Mouse (Mus musculus) lung, embryonic 15.5 days (tissue): Measurements from ENCODE around the gene Tcp11l2. TPM values are rescaled to one million over a fixed set of nuclear protein-coding genes. Genes with fewer than 3 reads are reported as not detected.

Experiments used
- ATAC-seq: fragments of 200-750 bp; cut with Nextera tagmentation; 2 replicates; pipeline ENCODE4 v1.8.0; 2017; ENCODE audit warnings: moderate number of reproducible peaks, borderline replicate concordance; ENCODE audit not compliant: low FRiP score, low TSS enrichment; ENCODE audit errors: extremely low read depth
- H3K27ac ChIP-seq: fragments of 300-500 bp; sonication (generic); 2 replicates; pipeline ENCODE4 v1.5.1; 2015; ENCODE audit warnings: moderate library complexity, mild to moderate bottlenecking, inconsistent platforms
- H3K27me3 ChIP-seq: fragments of 300-500 bp; sonication (generic); 2 replicates; pipeline ENCODE4 v1.6.1; 2015; ENCODE audit warnings: inconsistent platforms
- H3K36me3 ChIP-seq: fragments of 300-500 bp; sonication (generic); 2 replicates; pipeline ENCODE4 v1.6.1; 2015; ENCODE audit warnings: inconsistent platforms
- H3K4me1 ChIP-seq: fragments of 300-500 bp; sonication (generic); 2 replicates; pipeline ENCODE4 v1.6.1; 2015; ENCODE audit warnings: inconsistent platforms
- H3K4me2 ChIP-seq: fragments of 300-500 bp; sonication (generic); 2 replicates; pipeline ENCODE4 v1.6.1; 2015; ENCODE audit warnings: inconsistent platforms, mild to moderate bottlenecking, moderate library complexity
- H3K4me3 ChIP-seq: fragments of 300-500 bp; sonication (generic); 2 replicates; pipeline ENCODE4 v1.5.1; 2015; ENCODE audit warnings: mild to moderate bottlenecking, inconsistent platforms
- H3K9ac ChIP-seq: fragments of 300-500 bp; sonication (generic); 2 replicates; pipeline ENCODE4 v1.6.1; 2015; ENCODE audit warnings: inconsistent platforms
- H3K9me3 ChIP-seq: fragments of 300-500 bp; sonication (generic); 2 replicates; pipeline ENCODE4 v1.6.1; 2016; ENCODE audit warnings: inconsistent platforms
- WGBS: fragments of 180-500 bp; shearing (Covaris S2); methylation state at CpG from one replicate; pipeline ENCODE4 v1.1.7; 2015; 5-methylcytosine and 5-hydroxymethylcytosine counted together
- polyA plus RNA-seq: library from polyadenylated mRNA; unstranded; fragments of >200 nt; fragmentation: Nextera tagmentation; extraction: Ambion mirVana; gene quantifications from 2 replicates; pipeline ENCODE4 v1.2.1, GENCODE M21; 2015

Tcp11l2 gene
- polyA plus RNA-seq, 1 experiment from 2014 or later: 29.0 TPM

- Histone ChIP-seq H3K4me2 (no peak overlapping the region), H3K4me3 (no peak overlapping the region), H3K4me1 (peaks cover 22% of the 10 kb centered on the region), H3K36me3 (no peaks in the 10 kb centered on the region), H3K9ac (no peak overlapping the region), H3K9me3 (no peaks in the 10 kb centered on the region), H3K27me3 (no peaks in the 10 kb centered on the region), H3K27ac (peak overlapping the region; percentile 60)
- WGBS: 35% methylated on average over 3 of the region's 3 CpGs
- no peak for ATAC-seq
These were observed 35.2 kb downstream of the Tcp11l2 start for GRCm38 (mm10) chr10:84611664-84612063.

- 64% methylated on average over 2 of the region's 2 CpGs for WGBS
- H3K4me2 ChIP-seq: no peak overlapping the region
- no peaks in the 10 kb centered on the region for H3K27me3 ChIP-seq
- H3K4me1 ChIP-seq: peaks cover 22% of the 10 kb centered on the region
- H3K9me3 ChIP-seq: no peaks in the 10 kb centered on the region
- no peak overlapping the region for H3K9ac ChIP-seq
- no peak overlapping the region for H3K4me3 ChIP-seq
- ATAC-seq: no peak
- no peaks in the 10 kb centered on the region for H3K36me3 ChIP-seq
- no peak overlapping the region; the same call in 1 of the 2 replicates for H3K27ac ChIP-seq
These were observed 35.9 kb downstream of the Tcp11l2 start for GRCm38 (mm10) chr10:84612281-84612680.

DNA sequence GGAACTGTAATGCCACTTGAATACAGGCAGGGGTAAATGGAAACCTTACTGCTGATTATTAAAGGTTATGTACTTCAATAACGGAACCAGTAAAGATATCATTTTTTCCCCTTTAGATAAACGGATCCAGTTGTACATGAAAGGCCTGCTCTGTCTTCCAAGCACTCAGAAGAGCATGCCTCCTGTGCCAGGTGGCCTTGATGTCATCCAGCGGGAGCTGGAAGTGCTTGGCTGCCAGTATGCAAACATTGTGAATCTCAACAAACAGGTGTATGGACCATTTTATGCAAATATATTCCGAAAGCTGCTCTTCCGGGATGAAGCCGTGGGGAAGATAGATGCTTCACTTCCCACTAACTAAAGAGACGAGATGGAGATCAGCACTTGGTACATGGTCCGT, 36.9 kb downstream of the Tcp11l2 start:
- Histone ChIP-seq H3K4me3 (no peak overlapping the region), H3K4me2 (no peak overlapping the region), H3K9me3 (no peaks in the 10 kb centered on the region), H3K9ac (no peak overlapping the region), H3K27me3 (no peaks in the 10 kb centered on the region), H3K36me3 (no peaks in the 10 kb centered on the region), H3K4me1 (peaks cover 22% of the 10 kb centered on the region), H3K27ac (no peak overlapping the region)
- ATAC-seq: no peak
- 71% methylated on average over 8 of the region's 8 CpGs for WGBS

DNA sequence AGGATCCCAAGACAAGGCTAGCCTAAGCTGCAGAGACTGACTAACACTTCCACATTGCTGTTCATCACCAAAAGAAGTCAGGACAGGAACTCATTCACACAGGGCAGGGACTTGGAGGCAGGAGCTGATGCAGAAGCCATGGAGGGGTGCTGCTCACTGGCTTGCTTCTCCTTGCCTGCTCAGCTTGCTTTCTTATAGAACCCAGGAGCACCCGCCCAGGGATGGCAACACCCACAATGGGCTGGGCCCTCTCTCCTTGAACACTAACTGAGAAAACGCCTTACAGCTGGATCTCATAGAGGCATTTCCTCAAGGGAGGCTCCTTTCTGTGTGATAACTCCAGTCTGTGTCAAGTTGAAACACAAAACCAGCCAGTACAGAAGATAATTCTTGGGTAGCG, 38.6 kb downstream of the Tcp11l2 start:
- Histone ChIP-seq H3K4me3 (no peak overlapping the region), H3K27me3 (no peaks in the 10 kb centered on the region), H3K4me2 (no peak overlapping the region), H3K27ac (no peak overlapping the region), H3K9me3 (no peaks in the 10 kb centered on the region), H3K36me3 (no peaks in the 10 kb centered on the region), H3K4me1 (peaks cover 16% of the 10 kb centered on the region), H3K9ac (no peak overlapping the region)
- ATAC-seq: no peak
- 77% methylated on average over 3 of the region's 3 CpGs for WGBS

- peak within 1 kb of the TSS; percentile 81 for H3K4me3 ChIP-seq
- peak within 1 kb of the TSS; percentile 98 for H3K27ac ChIP-seq
- H3K36me3 ChIP-seq: no peaks in the 10 kb centered on the region
- H3K4me2 ChIP-seq: peak within 1 kb of the TSS; percentile 65
- H3K4me1 ChIP-seq: peaks cover 9% of the 10 kb centered on the region
- peak within 1 kb of the TSS; percentile 66 for H3K9ac ChIP-seq
- no peaks in the 10 kb centered on the region for H3K27me3 ChIP-seq
- WGBS: 6% methylated on average over 53 of the region's 53 CpGs
- peak; percentile 95 for ATAC-seq
- no peaks in the 10 kb centered on the region for H3K9me3 ChIP-seq
These were observed 45.7 kb downstream of the Tcp11l2 start, which contains the start of gene Polr3b for GRCm38 (mm10) chr10:84621826-84622790. Polr3b (plus strand) TSS chr10:84622292.

- H3K4me2 ChIP-seq: no peak overlapping the region
- no peak overlapping the region for H3K9ac ChIP-seq
- H3K36me3 ChIP-seq: peaks cover 10% of the 10 kb centered on the region; the same call in 1 of the 2 replicates
- WGBS: 62% methylated on average over 5 of the region's 5 CpGs
- H3K4me3 ChIP-seq: no peak overlapping the region
- H3K27ac ChIP-seq: no peak overlapping the region
- H3K9me3 ChIP-seq: no peaks in the 10 kb centered on the region
- no peaks in the 10 kb centered on the region for H3K27me3 ChIP-seq
- no peak for ATAC-seq
- no peaks in the 10 kb centered on the region for H3K4me1 ChIP-seq
These were observed 54.8 kb downstream of the Tcp11l2 start for GRCm38 (mm10) chr10:84631182-84631581.

- Histone ChIP-seq H3K4me1 (no peaks in the 10 kb centered on the region), H3K36me3 (peaks cover 11% of the 10 kb centered on the region; the same call in 1 of the 2 replicates), H3K27ac (no peak overlapping the region), H3K4me2 (no peak overlapping the region), H3K9ac (no peak overlapping the region), H3K27me3 (no peaks in the 10 kb centered on the region), H3K9me3 (no peaks in the 10 kb centered on the region), H3K4me3 (no peak overlapping the region)
- ATAC-seq: no peak
- WGBS: 93% methylated on average over 4 of the region's 4 CpGs
These were observed 55.6 kb downstream of the Tcp11l2 start for GRCm38 (mm10) chr10:84632005-84632404.

GRCm38 (mm10) chr10:84636656-84637055, 60.2 kb downstream of the Tcp11l2 start:
- no peaks in the 10 kb centered on the region for H3K27me3 ChIP-seq
- WGBS: 90% methylated on average over 10 of the region's 10 CpGs
- no peaks in the 10 kb centered on the region for H3K4me1 ChIP-seq
- H3K4me2 ChIP-seq: no peak overlapping the region
- H3K9me3 ChIP-seq: no peaks in the 10 kb centered on the region
- H3K9ac ChIP-seq: no peak overlapping the region
- ATAC-seq: no peak
- H3K4me3 ChIP-seq: no peak overlapping the region
- no peak overlapping the region for H3K27ac ChIP-seq
- peaks cover 36% of the 10 kb centered on the region; the same call in 1 of the 2 replicates for H3K36me3 ChIP-seq

GRCm38 (mm10) chr10:84638382-84638781, 62.0 kb downstream of the Tcp11l2 start:
- H3K27me3 ChIP-seq: no peaks in the 10 kb centered on the region
- WGBS: 85% methylated on average over 4 of the region's 4 CpGs
- no peak overlapping the region for H3K9ac ChIP-seq
- ATAC-seq: no peak
- H3K27ac ChIP-seq: no peak overlapping the region
- H3K4me1 ChIP-seq: no peaks in the 10 kb centered on the region
- H3K4me2 ChIP-seq: no peak overlapping the region
- no peaks in the 10 kb centered on the region for H3K9me3 ChIP-seq
- H3K4me3 ChIP-seq: no peak overlapping the region
- H3K36me3 ChIP-seq: peaks cover 32% of the 10 kb centered on the region; the same call in 1 of the 2 replicates

DNA sequence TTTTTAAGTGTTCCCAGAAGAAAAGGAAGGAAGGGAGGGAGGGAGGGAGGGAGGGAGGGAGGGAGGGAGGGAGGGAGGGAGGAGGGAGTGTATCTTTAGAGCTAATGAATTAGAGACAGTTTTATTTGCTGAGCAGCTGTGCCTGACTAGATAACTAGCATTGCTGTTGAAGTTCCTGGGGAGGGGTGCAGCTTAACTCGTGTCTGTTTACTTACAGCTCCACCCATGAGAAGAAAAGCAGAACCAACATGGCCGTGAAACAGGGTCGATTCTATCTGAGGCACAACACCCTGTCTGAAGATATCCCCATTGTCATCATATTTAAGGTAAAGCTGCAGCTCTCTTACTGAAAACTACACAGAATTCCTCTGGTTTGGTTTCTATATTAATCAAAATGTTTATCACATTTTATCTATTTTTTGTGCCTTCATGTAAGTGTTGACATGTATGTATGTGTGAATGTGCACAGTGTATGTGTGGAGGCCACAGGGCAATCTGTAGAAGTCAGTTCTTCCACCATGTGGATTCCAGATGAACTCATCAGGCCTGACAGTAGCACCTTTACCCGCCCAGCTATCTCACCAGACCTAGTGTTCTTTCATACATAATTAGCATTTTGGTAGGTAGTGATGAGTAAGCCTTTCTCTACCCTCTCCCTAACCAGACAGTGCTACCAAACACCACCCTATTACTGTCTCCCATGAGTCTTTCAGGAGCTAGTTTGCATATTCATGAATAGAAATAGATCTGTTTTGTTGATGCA, 63.3 kb downstream of the Tcp11l2 start:
- Histone ChIP-seq H3K27me3 (no peaks in the 10 kb centered on the region), H3K4me1 (no peaks in the 10 kb centered on the region), H3K4me3 (no peak overlapping the region), H3K27ac (no peak overlapping the region), H3K9ac (no peak overlapping the region), H3K36me3 (peaks cover 30% of the 10 kb centered on the region; the same call in 1 of the 2 replicates), H3K9me3 (no peaks in the 10 kb centered on the region), H3K4me2 (no peak overlapping the region)
- WGBS: 59% methylated on average over 4 of the region's 4 CpGs
- ATAC-seq: no peak

GRCm38 (mm10) chr10:84640861-84641260, 64.4 kb downstream of the Tcp11l2 start:
- H3K36me3 ChIP-seq: peaks cover 25% of the 10 kb centered on the region; the same call in 1 of the 2 replicates

More at GRCm38 (mm10) chr10:84640861-84641260, 64.4 kb downstream of the Tcp11l2 start:
- Histone ChIP-seq H3K9me3 (no peaks in the 10 kb centered on the region), H3K4me1 (no peaks in the 10 kb centered on the region), H3K9ac (no peak overlapping the region), H3K4me2 (no peak overlapping the region), H3K27me3 (no peaks in the 10 kb centered on the region), H3K27ac (no peak overlapping the region), H3K4me3 (no peak overlapping the region)
- no peak for ATAC-seq
- 87% methylated on average over 7 of the region's 7 CpGs for WGBS
